Mouse (Mus musculus) ovary, postnatal 10 days (tissue): ENCODE data around the gene Trim47.

ENCODE experiments used
- DNase-seq: peaks from one replicate; pipeline ENCODE4 v3.0.0; 2022; ENCODE audit warnings: low spot score

The Trim47 gene

GRCm38 (mm10) chr11:116127156-116127980 lies at the start of gene Trim47:
Trim47 (minus strand) TSS chr11:116127210.
- DNase-seq = peak; percentile 55

- DNase-seq = no peak
Observed at GRCm38 (mm10) chr11:116176010-116176409, 49.0 kb upstream of the Trim47 start.

GRCm38 (mm10) chr11:116174775-116175448 lies 47.9 kb upstream of the Trim47 start:
- DNase-seq = no peak

DNA sequence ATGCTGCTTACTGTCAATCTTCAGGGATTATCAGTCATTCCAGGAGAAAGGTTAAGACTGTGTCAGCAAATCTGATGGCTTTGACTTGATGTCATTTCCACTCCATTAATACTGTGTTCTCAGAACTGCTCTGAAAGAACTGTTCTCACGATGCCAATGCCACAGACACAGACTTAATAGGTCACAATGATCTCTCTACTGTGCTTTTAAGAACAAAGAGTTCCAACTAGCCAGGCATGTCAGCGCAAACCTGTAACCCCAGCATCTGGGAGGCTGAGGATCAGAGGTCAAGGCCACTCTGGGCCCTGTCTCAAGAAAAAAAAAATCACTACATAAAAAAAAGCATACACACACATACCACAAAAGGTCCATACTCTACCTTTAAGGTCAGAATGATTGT lies 44.9 kb upstream of the Trim47 start:
- DNase-seq = no peak

GRCm38 (mm10) chr11:116170003-116170800 lies 43.2 kb upstream of the Trim47 start:
- DNase-seq = no peak

GRCm38 (mm10) chr11:116169214-116169613 lies 42.2 kb upstream of the Trim47 start:
- DNase-seq = no peak

GRCm38 (mm10) chr11:116167884-116168439 lies 41.0 kb upstream of the Trim47 start, which contains the start of gene Fbf1:
Fbf1 (minus strand) TSS chr11:116168166.
- DNase-seq = peak; percentile 84

- no peak for DNase-seq
Observed at GRCm38 (mm10) chr11:116167232-116167631, 40.2 kb upstream of the Trim47 start.

DNA sequence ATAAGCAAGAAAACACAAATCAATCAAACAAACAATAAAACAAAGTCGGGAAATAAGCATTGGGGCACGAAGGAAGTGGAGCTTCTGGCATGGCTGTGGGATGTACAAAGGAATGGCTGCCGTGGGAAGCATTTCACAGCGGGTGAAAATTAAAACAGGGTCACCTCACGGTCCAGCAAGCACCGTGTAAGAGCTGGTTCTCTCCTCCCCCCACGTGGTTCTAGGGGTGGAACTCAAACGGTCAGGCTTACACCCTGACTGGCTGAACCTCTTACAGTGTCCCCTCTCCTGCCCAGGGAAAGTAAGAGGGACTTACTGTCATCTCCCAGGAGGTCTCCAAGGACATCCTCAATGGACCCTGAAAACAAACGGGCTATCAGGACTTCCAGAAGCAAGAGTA lies 36.0 kb upstream of the Trim47 start:
- DNase-seq = no peak

DNA sequence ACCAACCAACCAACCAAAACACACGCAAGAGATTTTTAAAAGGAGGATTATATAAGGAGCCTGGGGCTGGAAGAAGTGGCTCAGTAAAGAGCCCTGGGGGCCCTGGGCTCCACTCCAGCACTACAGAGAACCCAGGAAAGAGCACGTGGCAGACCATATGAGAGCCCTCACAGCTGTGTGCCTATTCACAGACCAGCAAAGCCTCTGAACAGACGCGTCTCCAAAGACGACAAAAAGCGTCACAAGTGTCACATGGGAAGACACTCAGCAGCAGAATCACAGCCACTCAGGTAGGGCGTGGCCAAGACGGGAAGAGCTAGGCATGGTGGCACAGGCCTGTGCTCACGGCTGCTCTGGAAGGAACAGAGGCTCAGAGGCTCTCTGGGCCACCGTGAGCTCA lies 35.1 kb upstream of the Trim47 start:
- DNase-seq = no peak

GRCm38 (mm10) chr11:116161312-116161711 lies 34.3 kb upstream of the Trim47 start:
- no peak for DNase-seq

DNA sequence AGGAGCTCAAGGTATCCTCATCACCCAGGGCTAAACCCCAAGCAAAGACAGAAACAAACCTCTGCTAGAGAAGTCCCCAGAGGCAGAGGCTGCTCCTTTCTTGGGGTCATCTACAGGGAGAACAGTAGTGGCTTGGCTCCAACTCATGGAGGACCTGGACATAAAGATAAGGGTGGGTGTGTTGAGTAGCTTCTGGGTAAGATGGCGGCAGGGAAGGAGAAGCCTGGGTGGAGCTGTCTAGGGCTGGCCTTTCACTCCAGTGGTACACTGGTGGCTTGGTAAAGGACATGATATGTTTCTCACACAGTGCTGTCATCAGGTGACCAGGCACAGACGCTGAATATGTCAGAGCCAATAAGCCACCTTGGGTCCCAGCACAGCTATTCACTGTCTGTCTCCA lies 23.9 kb upstream of the Trim47 start:
- DNase-seq = no peak

DNA sequence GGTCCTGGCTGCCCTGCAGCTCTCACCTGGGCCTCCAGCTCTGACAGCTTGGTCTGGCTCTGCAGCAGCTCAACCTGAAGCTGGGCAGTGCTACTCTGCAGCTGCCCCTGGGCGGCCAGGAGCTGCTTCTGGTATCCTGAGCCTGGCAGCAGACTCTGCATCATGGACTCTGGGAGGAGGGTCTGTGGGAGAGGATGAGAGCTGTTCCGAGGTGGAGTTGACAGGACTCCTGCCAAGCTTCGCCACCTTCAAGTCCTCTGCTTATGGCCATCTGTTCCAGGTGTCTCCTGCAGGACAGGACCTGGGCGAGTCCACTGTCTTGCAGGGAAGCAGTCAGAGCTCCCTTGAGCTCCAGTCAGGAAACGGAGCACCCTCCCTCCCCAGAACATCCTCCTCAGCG lies 22.3 kb upstream of the Trim47 start:
- DNase-seq = no peak

GRCm38 (mm10) chr11:116148761-116149221 lies 21.8 kb upstream of the Trim47 start:
- DNase-seq = no peak

DNA sequence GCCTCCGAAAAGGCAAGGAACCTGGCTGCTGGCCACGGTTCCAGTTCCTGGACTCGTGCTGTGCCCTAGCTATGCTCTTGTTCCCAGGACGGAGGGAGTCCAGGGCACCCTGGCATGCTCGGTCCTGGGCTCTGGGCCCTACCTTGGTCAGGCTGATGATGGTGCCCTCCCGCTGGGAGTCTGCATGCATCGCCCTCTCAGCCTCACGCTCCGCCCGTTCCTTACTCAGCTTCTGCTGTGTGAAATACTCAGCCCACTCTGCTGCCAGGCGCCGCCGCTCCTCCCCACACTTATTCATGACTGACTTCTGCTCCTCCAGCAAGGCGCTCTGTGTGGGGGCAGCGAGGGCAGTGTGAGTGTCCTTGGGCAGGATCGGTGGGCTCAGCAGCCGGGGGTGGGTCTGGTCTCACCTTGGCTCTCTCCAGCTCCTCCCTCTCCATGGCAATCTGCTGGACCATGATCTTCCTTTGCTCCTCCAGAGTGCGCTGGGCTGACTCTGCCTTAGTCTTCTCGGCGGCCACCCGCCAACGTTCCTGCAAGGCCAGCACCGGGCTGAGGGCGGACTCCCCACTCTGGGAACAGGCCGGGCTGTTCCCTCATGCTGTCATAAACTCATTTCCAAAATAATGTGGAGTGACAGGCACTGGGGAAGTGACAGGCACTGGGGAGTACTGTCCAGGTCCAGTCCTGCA lies 19.4 kb upstream of the Trim47 start:
- DNase-seq = no peak

GRCm38 (mm10) chr11:116145481-116146293 lies 18.7 kb upstream of the Trim47 start:
- no peak for DNase-seq

DNA sequence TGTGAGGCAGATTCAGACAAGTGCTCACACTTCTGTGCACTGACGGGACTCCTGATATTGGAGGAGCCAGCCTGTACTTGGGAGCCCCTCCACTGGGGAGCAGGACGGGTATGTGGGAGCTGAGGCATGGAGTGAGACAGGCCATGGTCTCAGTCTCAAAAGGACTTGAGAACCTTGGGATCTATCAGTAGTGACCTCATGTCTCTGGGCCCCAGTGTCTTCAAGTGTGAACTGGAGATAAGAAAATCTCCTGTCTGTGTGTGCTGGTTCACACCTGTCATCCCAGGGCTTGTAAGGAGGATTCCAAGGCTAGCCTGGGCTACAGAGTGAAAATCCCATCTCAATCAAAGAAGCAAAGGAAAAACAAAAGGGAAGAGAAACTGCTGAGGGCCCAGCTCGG lies 16.5 kb upstream of the Trim47 start:
- DNase-seq = no peak

DNA sequence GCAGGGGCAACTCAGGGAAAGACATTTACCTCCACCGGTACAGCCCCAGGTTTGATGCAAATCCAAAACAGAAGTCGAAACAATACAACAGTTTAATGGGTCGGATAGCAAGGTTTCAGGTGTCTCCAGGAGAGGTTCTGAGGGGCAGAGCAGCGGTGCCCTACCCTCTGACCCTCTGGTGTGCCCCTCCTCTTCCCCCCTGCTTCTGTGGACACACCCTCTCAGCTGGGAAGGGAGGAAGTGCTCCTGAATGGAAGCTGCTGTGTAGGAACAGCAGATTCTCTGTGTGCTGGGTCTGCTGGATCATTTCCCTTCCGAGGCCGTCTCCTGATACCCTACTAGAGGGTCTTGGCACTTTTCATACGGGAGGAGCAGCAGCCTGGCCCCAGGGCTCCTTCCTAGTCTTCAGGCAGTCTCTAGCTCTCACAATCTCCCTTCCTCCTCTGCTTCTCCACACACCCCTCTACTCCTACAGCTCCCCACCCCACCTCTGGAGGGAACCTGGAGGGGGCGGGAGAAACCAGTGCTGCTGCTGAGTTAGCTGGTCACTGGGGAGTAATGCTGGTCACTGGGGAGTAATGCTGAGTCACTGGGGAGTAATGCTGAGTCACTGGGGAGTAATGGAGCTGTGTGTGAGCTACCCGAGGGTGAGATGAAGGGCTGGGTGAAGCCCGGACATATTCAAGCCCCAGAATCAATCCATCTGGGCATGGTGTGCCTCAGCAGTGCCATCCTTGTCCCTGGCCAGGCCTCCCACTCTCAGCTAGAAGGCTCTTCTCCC lies 15.4 kb upstream of the Trim47 start:
- no peak for DNase-seq

DNA sequence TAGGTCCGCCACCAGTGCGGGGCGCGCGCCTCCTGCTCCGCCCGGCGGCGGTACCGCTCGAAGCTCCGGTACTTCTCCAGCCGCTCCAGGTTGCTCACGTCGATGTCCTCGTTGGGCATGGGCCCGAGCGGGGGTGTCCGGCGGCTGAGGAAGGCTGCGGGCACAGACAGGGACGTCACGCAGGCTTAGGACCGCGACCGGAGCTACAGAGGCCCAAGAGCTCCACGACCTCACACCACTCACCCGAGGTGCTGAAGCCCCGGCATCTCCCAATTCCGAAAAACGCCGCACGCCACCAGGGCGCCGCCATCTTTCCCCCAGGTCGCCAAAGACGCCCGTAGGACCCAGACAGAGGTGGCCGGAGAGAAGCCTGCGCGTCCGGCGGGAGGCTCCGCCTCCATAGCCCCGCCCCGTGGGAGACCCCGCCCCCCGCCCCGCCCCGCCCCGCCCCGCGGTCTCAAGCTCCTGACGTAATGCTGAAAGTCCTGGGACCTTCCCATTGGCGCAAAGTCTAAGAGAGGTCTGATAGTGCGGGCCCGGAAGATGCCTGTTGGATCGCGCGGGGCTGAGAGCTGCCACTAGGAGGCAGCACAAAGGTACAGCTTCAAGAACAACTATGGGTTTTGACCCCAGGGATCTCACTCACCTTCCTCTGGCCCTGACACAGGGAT lies 11.6 kb upstream of the Trim47 start, which contains the start of gene Mrpl38:
Gene Mrpl38 (minus strand): TSS at position 401 of the 671 bp plus-strand sequence.
- DNase-seq = peak; percentile 77
